Mouse (Mus musculus) testis, postnatal 14 days (tissue): ENCODE results near the gene Zfp597.

Source experiments
- DNase-seq: peaks from one replicate; pipeline ENCODE4 v3.0.0; 2021; ENCODE audit warnings: low spot score

Gene Zfp597

DNA sequence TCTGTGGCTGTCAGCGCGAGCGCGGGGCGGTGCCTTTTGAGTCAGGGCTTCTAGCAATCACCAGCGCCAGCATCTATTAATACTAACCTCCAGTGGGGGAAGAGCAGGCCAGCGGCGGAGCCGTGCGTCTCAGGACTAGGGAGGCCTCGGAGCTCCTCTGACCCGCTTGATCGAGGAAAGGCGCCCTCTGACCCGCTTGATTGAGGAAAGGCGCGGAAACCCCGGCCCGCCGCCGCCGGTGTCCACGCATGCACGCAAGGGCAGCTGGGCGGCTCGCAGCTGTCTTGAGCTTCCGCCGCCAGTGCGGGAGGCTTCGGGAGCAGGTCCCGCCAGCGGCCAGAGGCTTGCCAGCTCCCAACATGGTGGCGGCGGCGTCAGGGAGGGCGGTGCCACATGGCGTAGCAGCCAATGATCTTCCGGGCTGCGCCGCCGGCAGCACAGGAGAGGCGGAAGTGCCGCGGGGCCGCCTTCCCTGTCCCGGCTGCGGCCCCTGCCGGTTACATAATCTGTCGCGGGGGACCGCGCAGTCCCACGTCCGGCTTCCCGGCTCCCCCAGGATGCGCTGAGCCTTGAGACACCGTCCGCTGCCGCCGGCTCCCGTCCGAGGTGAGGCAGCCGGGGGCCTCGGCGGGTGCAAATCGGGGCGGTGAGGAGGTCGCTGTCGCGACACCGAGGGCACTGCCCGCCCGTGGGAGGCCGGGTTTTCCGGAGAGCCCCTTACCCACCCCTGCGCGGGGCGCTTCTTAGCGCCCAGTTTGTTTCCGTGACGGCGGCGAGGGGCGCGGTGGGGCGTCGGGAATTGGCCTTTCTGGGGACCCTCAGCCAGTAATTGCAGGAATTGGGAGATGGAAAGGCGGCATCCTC, at the start of gene Zfp597, which contains the start of gene Gm20695:
TSS of gene Zfp597 (minus strand) at position 361 of the 864 bp plus-strand sequence.
TSS of gene Gm20695 (plus strand) at position 448 of the 864 bp plus-strand sequence.
- peak; percentile 93 for DNase-seq

DNA sequence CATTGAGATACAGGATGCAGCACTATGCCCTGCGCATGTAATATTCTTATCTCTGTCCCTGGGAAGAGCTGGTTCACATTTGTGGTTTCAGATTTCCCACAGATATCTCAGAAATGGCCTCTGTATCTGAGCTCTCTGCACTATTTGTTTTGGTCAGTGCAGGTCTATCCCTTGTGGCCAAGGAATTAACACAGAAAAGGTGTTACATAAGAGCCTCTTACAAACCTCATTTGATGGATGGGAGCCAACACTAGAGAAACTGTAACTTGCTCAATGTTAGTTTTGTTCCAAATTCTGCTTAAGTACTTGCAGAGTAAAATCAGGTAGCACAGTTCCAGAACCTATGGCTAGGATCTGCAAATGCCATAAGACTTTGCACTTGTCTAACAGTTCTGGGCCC, 49.7 kb upstream of the Zfp597 start:
- no peak for DNase-seq

DNA sequence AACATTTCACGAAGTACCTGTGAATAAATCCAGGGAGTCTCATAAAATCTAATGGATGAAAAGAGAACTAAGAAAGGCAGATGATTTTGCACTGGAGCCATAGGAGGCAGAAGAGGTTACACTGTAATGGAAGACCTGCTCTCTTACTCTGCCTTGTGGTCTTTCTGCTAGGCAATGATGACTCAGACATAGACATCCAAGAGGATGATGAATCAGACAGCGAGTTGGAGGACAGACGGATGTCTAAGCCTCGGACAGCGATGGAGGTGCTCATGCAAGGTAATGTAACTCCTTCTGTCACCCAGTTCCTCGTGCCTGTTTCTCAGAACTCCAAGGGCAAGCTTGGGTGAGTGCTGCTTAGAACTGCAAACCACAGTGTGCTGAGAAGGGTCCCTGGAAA, 49.2 kb upstream of the Zfp597 start:
- no peak for DNase-seq

DNA sequence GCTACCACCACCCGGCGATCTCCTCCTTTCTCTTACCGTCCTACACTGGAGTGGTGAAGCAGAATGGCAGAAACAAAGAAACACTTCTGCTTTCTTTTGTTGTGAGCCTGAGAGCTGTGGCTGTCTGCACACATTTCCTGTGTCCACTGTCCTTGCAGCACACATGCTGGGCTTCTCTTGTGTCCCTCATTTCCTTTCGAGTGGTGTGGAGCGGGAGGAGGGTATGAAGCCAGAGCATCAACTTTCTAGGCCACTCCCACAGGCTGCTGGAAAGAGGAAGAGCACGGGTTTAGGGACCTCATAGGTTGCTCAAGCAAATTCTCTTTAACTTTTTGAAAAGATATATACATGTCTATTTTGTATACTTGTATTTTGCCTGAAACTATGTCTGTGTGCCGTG, 44.8 kb upstream of the Zfp597 start:
- no peak for DNase-seq

DNA sequence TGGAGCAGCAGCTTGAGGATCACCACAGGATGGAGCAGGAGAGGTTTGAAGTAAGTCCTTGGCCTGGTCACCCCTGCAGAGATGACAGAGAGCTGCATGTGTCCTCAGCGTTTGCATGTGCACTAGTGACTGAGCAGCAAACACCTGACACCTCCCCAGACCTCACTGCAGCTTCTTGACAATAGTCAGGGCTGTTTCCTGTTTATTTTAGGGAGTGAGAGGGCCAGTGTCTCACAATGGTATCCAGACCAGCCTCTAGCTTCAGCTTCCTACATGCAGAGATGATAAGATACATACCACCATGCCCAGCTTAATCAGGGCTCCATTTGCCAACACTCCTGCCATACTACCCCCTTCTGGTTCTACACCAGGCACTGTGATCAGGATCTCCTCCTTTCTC, 44.2 kb upstream of the Zfp597 start:
- DNase-seq, result no peak

DNA sequence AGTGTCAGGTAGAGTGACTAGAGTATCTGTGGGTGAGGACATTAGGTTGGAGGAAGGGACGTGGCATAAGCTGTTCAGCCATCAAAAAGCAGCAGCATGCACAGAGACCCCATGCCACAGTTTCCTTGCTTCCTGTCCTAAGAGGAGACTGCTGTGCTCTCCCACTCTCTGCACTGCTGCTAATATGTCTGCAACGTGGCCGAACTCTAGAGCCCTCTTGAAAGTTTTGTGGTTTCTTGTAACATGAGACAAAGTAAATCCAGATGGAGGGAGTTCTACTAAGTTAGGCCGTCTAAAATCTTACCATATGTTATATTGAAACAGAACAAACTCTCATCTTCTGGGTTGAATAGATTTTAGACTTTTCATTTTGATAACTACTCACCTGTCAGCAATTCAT, 39.6 kb upstream of the Zfp597 start:
- DNase-seq, result no peak

DNA sequence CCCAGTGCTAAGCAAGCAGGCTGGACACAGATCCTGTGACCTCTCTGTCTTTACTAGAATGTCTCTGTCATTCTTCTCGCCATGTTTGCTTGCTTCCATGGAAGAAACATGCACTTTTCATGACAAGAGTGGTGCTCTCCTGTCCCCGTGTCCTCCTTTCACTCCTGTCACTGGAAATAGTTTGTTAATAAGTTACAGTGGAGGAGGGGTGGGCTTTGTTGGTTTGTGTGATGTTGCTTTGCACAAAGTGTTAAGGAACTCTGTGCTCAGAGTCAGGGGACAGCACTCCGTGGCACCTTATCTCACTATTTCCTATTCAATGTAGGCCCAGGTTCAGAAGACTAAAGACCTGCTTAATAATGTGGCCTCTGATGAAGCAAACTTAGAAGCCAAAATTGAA, 39.2 kb upstream of the Zfp597 start:
- DNase-seq, result no peak

DNA sequence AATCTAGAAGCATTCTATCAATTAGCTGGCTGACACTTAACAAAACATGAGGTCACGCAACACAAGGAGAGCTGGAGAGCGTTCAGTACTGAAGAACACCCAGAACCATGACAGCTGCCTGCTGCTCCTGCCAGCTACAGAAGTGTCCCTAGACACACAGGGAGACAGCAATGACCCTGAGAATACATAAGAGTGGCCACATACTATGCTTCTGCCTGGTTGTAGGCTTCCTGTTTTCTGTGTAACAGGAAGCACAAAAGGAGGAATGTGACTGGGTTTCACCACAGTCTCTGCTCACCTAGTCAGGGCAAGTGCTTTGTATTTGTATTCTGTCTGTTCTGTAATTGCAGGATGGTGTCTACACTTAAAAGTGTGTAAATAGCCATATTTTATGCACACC, 36.4 kb upstream of the Zfp597 start:
- no peak for DNase-seq

DNA sequence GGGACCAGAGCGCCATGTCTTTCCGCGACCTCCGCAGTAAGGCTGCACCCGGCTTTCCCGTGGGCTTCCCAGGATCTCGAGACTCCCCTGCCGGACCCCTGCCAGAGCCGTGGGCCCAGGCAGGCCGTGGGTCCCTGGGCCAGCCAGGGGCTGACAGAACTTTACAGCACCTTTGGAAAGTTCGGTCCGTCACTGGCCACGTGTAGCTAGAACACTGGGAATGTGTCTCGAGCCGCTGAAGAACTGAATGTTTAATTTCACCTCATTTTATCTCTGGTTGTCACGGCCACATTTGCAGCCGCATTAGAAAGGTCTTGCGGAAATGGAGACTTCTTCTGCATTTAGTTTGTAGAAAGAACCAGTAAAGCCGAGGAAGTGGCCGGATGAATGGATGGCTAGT, 24.8 kb upstream of the Zfp597 start:
- no peak for DNase-seq

DNA sequence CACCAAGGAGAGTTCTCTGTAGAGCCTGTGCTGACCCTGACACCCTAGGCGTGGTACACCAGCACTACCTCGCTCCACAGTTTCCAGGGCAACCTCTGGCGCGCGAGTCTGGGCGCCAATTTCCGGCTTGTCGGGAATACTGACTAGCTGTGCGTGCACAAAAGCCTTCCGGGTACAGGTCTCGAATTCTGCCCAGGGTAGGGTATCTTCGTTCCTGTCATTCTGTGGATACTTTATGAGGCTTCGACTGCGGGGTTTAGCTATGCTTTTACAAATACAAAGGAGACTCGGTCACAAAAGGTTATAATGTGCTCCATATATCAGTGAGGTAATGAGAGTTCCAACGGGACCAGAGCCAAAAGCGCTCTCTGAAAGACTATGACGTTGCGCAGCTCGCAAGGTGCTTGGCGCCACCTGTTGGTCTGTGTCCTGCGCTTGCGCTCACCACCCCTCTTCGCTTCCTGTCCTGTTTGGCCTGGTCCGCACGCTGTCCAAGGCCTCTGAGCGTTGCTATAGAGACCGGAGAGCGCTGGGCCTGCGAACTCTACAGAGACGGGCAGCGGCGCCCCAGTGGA, 24.3 kb upstream of the Zfp597 start, which contains the start of the genes 1700037C18Rik and Cluap1:
TSS of gene 1700037C18Rik (minus strand) at position 153 of the 575 bp plus-strand sequence.
TSS of gene Cluap1 (plus strand) at position 265 of the 575 bp plus-strand sequence.
- DNase-seq, result peak; percentile 94

DNA sequence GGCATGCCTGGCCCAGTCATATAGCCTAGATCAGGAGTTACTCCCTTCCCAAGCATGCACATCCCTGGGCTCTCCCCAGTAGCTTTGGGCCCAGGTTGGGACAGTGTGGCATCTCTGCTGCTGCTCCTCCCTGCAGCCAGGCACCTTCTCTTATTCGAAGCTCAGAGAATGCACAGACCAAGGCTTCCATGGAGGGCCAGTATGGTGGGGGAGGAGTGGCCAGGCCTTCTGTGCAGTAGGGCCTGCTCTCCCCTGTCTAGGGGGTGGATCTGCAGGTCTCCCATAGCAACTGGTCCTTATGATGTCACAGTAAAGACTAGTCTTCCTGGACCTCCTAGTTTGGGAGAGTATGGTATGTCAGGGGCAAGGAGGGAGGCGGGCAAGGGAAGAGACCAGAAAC, 23.1 kb upstream of the Zfp597 start:
- DNase-seq, result no peak

DNA sequence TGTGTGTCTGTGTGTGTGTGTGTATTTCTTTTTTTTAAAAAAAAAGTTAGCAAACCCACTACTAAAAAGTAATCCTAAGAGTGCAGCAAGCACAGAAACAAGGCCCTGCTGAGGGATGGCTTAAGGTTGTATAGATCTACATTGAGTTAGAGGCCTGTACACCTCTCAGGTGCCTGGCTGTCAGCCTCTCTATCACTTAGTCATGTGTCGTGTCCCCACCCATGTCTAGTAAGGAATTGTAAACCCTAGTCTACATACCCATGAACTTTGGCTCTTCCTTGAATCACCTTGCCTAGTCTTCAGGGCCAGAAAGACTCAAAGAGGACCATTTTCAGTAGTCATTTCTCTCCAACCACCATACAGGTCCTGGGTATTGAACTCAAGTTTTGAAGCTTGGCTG, 12.2 kb upstream of the Zfp597 start:
- no peak for DNase-seq

DNA sequence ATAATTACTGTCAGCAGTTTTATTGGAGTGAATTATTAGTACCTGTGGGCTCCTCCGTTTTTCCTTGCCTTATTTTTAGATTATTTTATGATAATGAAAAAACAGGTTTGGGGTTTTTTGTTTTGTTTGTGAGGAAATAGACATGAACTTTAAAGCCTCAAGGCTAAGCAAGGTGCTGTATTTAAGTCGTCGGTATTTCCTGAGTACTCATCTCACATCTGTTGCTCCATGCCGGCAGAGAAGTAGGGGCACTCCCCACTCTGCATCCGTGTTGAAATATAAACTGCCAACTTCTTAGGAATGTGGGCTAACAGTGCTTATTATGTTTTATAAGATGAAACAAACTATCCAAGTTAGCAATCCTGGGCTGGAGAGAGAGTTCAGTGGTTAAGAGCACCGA, 11.7 kb upstream of the Zfp597 start:
- no peak for DNase-seq

DNA sequence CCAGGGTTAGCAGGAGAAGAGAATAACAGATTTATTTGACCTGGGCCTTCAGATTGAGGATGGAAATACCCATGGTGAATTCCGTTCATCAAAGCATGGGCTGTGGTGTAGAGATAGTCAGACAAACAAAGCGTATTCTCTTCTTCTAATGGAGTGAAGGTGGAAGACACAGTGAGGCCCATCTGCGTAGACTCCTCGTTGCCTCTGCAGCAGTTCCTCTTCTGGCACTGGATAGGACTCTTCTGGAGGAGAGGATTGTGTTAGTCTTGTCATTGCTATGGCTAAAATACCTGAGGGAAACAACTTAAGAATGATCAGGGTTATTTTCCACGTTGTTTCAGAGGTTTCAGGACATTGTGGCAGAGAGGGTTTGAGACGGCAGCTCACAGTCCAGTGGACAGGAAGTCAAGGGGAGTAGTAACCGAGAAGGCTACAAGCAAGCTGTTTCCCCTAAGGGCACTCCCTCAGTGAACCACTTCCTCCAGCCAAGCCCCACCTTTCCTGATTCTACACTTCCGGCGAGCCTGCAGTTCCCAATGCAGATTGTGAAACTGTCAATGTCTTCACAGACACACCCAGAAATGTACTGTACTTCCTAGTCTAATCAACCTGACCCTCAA, 10.9 kb upstream of the Zfp597 start:
- no peak for DNase-seq

DNA sequence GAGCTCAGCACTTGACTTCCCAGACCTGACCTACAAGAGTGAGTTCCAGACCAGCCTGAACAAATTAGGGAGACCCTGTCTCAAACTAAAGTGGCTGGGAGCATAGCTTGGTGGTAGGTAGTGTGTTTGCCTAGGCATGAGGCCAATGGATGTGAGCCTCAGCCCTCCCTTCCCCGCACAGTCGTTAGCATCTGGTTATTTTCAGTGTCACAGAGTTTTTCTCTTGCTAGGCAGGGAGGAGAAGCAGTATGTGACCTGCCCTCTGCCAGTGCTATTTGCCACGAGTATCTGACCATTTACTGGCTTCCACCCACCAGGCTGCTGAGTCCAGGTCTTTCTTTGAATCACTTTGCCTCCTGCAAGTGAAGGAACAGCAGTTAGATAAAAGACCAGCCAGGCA, 9.4 kb upstream of the Zfp597 start:
- DNase-seq, result no peak

DNA sequence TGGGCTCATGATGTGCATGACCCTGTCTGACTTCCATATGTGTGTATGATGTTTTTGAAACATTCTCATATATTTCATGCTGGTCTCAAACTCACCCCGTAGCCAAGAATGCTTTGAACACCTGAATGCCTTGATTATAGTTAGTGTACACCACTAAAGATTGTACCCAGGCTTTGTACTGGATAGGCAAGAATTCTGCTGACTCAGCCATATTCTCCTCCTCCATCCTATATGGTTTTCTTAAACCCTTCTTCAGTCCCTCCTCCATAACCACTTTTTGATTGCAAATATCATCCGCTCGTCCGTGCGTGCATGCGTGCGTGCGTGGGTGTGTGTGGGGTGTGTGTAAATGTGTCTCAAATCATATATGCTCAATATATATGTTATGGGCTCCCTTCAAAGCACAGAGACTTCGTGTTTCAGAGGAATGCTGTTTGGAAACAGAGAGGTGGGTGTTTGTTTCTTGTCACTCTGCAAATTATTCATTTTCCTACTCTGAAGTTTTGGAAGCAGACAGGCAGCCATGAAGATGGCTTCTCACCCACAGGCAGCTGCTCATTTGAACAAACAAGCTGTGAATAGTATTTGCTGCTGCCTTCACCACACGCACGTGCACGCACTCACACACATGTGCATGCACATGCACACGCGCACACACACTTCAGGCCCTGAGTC, 7.4 kb upstream of the Zfp597 start:
- DNase-seq, result no peak

DNA sequence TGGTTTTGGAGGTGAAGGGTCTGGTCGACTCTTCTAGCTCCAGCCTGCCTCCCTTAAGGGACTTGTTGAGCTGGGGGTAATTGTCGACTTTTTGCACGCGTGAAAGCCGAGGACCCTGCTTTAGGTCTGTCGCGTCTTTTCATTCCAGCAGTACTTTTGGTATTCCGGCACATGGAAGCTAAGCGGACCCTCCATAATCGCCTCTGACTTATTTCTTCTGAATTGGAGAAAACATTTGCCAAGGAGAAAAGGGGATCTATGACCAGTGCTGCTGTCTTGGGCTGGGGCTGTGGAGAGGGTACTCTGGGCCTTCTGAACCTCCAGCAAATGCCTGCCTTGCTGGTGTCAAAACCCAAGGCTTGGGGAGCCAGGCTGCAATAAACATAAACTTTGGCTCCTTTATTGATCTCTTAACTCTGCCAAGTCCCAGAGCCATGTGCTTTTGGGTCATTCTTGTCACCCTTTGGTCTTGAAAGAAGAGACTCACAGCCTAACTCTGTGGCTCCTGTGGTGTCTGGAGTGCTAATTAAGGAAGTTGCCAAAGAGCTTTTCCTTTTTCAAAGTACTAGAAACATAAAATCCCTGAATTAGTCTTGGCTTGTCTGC, 807 bp upstream of the Zfp597 start:
- DNase-seq, result no peak

DNA sequence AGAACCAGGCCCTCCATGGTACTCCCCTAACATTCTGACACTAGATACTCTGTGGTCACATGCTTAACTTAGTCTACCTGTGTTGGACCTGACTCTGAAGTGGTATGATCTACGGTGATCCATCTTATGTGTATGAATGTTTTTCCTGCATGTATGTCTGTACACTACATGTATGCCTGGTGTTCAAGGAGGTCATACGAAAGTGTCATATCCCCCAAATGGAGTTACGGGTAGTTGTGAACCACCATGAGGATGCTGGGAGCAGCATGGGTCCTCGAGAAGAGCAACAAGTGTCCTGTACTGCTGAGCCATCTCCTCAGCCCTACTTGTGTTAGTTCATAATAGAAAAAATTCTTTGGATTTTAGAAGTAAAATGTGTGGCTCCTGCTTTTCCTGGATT, 8.0 kb downstream of the Zfp597 start:
- no peak for DNase-seq

DNA sequence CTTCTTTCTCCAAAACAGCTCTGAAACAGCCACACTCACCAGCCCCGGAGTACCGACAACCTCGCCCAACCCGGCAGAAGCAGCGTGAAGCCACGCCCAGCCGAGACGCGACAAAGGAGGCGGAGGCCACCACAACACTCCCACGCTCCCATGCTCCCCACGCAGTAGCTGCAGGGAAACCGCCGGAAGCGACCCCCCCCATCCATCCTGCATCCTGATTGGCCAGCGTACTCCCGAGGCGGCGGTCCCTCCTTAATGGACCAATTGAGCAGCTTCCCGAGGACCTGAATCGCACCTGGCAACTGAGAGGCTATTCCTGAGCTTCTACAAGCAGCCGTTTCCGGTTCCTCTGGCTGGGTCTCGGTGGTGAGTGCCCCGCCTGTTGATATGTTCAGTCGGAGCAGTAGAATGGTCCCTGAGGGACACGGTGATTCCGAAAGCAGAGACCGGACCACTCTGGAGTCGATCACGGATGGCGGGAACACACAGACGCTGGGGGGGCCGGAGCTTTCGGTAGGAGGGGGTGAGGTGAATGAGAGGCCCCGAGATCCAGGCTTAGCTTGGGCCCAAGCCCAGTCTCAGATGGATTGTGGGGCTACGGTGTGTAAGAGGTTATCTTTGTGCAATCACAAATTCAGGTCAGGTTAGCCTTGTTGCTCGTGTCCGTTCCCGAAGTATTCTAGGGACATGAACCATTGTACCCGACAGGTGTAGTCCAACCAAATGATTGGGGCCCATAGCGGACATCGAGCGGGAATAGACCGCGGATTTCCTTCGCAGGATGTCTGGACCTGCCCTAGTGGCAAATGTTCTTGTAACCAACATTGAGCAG, 11.9 kb downstream of the Zfp597 start, which contains the start of gene Naa60:
TSS of gene Naa60 (plus strand) at position 160 of the 832 bp plus-strand sequence.
- DNase-seq, result peak; percentile 94

DNA sequence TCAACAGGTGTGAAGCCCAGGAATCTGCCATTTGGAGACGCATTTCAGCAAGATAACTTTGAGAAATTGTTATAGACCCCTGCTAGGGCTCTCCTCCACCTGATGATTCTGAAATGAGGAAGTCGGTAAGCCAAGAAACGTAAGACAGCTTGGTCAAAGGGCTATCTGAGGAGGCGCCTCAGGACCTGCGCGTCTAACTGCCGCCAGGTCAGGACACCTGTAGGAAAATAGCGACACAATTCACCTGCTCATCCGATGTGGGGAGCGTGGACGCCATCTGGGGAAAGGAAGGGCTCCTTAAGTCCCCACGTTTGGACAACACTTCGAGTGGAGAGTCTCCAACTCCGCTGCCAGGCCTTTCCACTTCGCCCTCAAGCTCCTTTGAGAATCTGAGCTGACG, 12.5 kb downstream of the Zfp597 start:
- DNase-seq, result no peak

DNA sequence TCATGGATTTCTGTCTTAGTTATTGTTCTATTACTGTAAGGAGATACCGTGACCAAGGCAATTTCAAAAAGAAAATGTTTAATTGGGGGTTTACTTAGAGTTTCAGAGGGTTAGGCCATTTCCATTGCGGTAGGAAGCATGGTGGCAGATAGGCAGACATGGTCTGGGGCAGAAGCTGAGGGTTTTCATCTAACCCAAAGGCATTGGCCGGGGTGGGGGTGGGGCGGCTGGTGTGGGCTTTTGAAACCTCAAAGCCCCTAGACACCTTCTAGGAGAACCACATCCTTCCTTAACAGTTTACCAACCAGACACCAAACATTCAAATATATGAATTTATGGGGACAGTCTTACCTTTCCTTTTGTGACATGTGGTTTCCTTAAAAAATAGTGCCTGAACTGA, 25.1 kb downstream of the Zfp597 start:
- DNase-seq, result no peak
